Mouse (Mus musculus) layer of hippocampus, adult 2 months (tissue): ENCODE measurements at regions not wholly inside any gene's neighbourhood (a gene's known extent, or its start where the extent isn't known, plus 50 kb on each side); places are given as distances from the start of the nearest gene placed in this dataset.

ENCODE experiments used
- DNase-seq, 2 experiments: peaks; one replicate each; pipeline ENCODE4 v3.0.0; 2022; ENCODE audit warnings: low spot score in 2 of 2
- H3K27ac ChIP-seq: fragments of 200-600 bp; 2 replicates; pipeline ENCODE4 v1.8.1; 2022
- H3K4me3 ChIP-seq: fragments of 200-600 bp; 2 replicates; pipeline ENCODE4 v1.8.1; 2022; ENCODE audit warnings: mild to moderate bottlenecking
- CTCF ChIP-seq: fragments of 200-600 bp; conservative IDR thresholded peaks from 2 replicates; pipeline ENCODE4 v1.8.1; 2022; ENCODE audit warnings: antibody characterized with exemption, mild to moderate bottlenecking, moderate library complexity

GRCm38 (mm10) chr17:55359305-55359704 is 85.9 kb upstream of the St6gal2 start:
- Histone ChIP-seq H3K4me3 (no peak overlapping the region), H3K27ac (no peak overlapping the region)
- peak; percentile 18; the same call in 1 of the 2 replicates for TF ChIP-seq CTCF
- DNase-seq = no peak

- no peak for TF ChIP-seq CTCF
- peak overlapping the region; percentile 73; the same call in 1 of the 2 replicates for H3K27ac ChIP-seq
- DNase-seq = no peak
Measured at GRCm38 (mm10) chr17:55367064-55367463, 78.1 kb upstream of the St6gal2 start.

GRCm38 (mm10) chr17:55367464-55368207 is 77.5 kb upstream of the St6gal2 start:
- TF ChIP-seq CTCF = no peak
- Histone ChIP-seq H3K27ac (peak overlapping the region; percentile 73), H3K4me3 (no peak overlapping the region)
- DNase-seq = peak in 1 of 2 experiments; percentile 34

More at GRCm38 (mm10) chr17:55367064-55367463, 78.1 kb upstream of the St6gal2 start:
- H3K4me3 ChIP-seq = no peak overlapping the region
